Mouse (Mus musculus) frontal cortex, postnatal 25 days (tissue): Measurements from ENCODE around the gene Cabin1.

ENCODE experiments used
- DNase-seq, 2 experiments: peaks; one replicate each; pipeline ENCODE4 v3.0.0; 2022; ENCODE audit warnings: low spot score in 2 of 2

The Cabin1 gene

DNA sequence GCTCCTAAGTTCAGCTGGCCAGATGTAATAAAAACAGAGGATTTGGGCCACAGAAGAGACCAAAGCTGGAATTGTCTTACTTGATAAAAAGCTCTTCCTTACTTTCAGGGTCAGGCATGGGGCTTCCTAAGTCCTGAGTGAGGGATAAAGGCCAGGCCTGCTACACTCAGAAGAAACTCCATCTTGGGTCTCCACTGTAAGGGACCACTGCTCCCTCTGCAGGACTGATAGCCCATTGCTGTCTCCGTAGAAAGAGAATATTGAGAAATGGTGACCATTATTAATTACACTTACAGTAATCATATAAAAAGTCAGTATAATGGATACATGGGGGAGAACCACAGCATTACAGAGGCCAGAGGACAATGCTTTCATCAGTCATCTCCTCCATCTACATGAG is 60.6 kb downstream of the Cabin1 start:
- DNase-seq: no peak

DNA sequence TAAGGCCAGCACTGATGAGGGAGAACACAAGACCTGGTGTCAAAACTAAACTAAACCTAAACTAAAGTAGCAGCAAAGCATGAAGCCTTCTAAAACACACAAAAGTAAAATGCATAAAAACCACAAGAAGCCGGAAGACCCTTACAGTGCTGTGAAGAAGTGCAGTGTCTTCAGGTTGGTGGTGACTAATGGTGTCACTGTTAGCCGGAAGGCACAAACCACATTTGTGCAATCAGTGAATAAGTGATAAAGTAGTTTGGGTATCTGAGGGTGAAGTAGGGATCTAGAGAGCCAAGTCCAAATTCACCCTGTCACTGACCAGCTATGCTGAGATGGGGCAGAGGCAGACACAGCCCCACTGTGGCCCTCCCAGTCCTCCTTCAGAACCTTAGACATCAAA is 61.6 kb downstream of the Cabin1 start:
- DNase-seq: no peak

- DNase-seq: no peak
Observed at GRCm38 (mm10) chr10:75701280-75701679, 62.9 kb downstream of the Cabin1 start.

DNA sequence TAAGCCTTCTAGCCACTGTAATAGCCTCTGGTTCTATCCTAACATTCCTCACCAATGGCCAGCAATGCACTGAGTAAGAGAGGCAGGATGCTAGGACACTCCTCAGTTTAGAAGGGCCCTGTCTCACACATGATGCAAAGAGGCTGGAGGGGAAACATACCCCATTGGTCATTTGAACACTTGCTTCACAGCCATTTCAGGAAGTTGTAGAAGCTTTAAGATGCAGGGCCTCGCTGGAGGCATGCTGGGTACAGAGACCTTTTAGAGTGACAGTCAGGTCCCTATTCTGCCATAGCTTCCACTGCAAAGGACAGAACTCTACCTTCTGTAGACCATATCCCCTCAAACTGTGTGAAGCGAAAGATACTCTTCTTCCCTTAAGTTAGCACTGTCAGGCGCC is 66.4 kb downstream of the Cabin1 start:
- no peak for DNase-seq

DNA sequence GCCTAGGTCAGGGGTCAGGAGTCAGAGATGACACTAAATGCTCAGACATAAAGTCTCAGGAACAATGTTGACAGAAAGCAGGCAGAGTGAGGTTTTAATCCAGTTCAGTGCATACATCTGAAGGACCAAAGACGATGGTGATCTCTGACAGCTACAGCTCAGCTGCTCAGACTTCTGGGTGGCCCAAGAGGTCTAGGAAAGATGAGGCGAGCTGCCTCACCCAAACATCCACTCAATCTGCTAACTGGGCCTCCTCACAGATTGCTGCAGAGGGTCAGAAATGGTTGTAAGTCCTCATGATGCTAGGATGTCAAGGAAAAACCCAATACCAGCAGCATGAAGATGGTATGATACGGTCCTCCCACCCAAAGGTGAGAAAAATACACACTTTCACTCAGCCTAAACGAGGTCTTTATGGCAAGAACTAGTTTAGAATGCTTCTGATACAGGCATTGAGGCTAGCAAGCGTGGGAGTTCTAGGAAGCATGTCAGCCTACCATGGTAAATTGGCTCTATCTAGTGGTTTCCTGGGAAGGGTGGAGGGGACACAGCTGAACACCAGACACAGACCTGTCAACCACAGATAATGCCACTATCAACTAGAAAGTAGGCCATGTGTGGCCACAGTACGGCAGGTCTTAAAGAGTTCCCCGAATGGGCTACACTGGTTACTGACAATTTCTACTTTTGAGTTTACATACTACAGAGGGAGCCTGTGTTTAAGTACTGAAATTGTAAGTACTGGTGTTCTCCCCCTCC is 67.4 kb downstream of the Cabin1 start:
- DNase-seq: no peak

DNA sequence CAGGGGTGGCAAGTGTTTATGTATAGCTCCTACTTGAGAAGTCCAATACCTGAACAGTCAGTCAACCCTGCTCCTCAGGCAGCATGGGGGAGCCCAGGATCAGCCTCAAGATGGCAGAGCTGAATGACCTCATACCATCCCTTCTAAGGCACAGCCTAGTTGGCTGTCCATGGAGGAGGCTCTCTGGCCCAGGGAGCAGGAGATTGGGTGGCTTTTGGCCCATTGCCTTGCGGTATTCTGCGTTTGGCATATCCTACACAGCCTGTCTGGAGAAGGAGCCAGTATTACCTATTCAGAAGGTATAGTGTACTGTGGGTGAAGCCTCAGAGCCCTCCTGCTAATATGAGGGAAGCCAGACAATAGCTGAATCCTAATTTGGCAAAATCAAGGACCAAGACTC is 68.6 kb downstream of the Cabin1 start:
- no peak for DNase-seq

GRCm38 (mm10) chr10:75695078-75695477 is 69.1 kb downstream of the Cabin1 start:
- no peak for DNase-seq

- no peak for DNase-seq
Observed at GRCm38 (mm10) chr10:75694567-75694966, 69.6 kb downstream of the Cabin1 start.

GRCm38 (mm10) chr10:75693451-75694233 is 70.5 kb downstream of the Cabin1 start:
- DNase-seq: no peak

GRCm38 (mm10) chr10:75688598-75688997 is 75.5 kb downstream of the Cabin1 start:
- DNase-seq: no peak

DNA sequence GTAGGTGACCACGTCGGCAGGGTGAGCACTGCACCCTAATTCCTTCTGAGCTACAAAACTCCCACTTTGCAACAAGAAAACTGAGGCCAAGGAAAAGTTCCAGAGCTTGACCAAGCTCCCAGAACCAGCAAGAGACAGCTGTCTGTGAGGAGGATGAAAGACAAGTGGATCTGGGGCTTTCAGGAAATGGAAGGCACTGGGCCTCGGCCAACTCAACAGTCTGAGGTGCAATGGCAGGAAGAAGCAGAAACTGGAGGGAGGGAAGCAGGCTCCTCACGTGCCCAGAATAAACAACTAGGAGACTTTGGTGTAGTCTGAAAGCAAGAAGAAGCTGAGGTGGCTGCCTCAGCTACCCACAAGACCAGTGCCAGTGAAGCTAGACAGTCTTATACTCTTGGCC is 77.4 kb downstream of the Cabin1 start:
- DNase-seq: no peak

DNA sequence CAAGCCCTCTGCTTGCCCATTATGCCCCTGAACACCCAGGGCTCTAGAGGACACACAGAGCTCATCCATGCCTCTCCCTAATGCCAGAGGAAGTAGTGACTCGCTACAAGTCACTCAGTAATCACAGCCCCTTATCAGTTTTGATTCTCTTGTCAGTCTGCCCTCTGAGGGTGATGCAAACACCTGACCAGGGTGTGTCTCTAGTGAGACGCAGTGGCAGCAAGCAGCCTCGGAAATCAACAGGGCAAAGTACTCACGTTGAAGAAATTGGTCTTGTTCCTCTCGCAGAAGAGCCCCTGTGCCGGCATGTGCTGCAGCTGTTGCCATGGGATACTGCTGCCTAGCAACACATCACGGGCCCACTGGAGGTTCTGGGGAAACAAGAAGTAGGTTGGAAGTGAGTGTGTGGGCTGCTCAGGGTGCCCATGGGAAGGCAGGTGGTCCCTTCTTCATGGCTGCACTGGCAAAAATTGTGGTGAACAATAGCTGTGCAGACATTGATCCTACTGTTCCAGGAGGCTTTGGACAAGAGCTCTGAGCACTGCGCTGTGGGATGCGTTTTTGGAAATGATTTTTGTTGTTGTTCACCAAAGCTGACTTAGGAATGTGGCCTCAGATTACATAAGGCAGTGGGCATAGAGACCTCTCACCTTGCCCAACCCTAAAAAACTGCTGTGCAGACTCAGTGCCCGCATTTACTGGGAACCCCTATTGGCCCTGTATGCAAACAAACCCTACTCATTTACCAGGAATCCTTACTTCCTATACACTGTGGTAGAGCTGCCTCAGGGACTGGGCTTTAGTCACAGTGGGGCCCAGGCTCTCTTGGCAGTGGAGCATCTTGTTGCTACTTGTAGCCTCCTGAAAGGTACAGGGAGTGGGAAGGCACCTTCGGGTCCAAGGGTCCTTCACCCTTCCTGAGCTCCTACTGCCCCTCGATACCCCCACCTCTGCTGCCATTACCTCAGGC is 79.8 kb downstream of the Cabin1 start:
- peak; percentile 63 to 75 for DNase-seq

- DNase-seq: no peak
Observed at GRCm38 (mm10) chr10:75680574-75681001, 83.6 kb downstream of the Cabin1 start.

DNA sequence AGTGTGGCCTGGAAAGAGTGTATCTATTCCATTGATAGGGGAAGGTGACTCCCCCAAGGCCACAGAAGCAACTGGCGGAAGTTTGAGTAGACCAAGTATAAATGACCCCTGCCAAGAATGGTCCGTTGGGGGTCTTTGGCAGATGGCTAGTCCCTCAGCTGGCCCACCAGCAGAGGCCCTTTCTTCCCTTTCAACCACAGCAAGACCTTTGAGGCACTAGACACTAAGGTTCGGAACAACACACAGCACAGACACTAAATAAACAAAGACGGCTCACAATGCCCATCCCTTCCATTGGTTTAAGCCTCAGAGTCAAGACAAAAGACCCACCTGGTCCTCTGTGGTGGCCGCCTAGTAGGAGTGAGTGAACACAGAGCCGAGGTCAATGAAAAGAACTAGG is 84.9 kb downstream of the Cabin1 start:
- DNase-seq: no peak

DNA sequence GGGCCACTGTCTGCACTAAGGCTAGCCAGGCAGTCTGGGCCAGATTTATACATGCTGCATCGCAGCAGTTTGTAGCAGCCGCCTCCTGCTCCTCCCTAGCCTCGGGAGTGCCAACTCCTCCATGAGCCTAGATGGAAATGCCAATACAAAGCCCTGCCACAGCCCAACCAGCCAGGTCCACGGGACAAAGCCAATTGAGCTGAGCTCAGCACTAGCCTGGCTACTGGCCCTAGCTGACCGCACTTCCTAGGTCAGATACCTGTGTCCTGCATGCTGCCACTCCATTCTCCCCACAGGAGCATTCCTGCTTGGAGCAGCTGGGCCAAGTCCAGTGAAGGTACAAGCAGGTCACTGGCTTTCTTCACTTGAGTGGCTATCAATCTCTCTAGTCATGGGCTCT is 86.2 kb downstream of the Cabin1 start:
- no peak for DNase-seq

DNA sequence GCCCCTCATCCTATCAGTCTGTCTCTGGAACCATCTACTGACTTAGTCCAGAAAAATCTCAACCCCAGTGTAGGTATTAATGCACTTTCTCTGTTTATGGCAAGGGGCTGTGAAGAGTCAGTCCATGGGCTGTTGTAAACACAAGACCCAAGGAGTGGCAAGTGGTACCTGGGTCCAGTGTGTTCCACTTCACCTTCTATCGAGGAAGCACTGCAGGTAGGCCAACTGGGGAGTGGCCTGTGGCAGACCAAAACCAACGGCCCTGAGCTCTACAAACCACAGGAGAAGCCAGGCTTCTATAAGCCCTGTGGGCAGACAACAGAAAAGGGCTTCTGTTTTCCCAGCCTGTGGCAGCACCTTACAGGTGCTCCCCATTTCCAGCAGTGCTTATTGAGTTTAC is 86.6 kb downstream of the Cabin1 start:
- no peak for DNase-seq

- DNase-seq: no peak
Observed at GRCm38 (mm10) chr10:75676819-75677565, 87.1 kb downstream of the Cabin1 start.

- DNase-seq: no peak
Observed at GRCm38 (mm10) chr10:75676286-75676685, 87.9 kb downstream of the Cabin1 start.

GRCm38 (mm10) chr10:75675594-75675993 is 88.5 kb downstream of the Cabin1 start:
- no peak for DNase-seq

- no peak for DNase-seq
Observed at GRCm38 (mm10) chr10:75669936-75670335, 94.2 kb downstream of the Cabin1 start.

DNA sequence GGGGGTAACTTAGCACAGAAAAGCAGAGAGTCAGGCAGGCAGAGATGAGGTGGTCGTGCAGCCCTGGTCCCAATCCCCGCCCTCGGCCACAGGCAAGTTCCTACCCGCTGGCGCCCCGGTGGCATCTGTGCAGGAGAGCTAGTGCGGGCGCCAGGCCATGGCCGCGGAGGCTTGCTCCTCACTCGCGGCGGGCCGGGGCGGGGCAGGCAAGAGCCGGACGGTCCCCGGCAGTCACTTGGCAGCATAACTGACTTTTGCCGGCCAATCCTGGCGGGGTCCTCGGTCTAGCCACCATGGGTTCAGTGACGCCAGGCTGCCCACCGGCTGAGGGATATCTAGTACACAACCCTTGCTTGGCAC is 96.2 kb downstream of the Cabin1 start:
- DNase-seq: peak in 1 of 2 experiments; percentile 36
